Mouse (Mus musculus): ENCODE data around the gene Dvl2.

DNA sequence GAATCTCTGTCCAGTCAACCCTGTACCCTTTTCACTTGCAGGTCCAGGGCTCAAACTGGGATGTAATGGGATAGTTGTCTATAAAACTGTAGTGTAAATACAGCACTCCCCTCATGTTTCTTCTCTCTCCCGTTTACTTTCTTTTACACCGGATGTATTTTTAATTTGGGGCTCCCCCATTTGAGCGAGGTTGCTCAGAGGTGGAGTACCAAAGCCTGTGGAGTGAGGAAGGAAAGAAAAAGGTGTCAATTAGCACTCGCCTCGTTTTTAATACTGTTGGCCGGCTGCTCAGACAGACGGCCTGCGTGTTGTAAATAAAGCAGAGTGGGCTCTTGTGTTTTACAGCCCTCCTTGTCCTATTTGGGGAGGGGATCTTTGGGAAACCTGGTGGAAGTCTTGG lies 729 bp upstream of the Dvl2 start:
- TF ChIP-seq CHD2 (IDR thresholded peaks at IDR 0.05; ENCODE audit: low read depth, low read length) (no peak), ZNF384 (IDR thresholded peaks at IDR 0.05; ENCODE audit: low read depth, low read length) (no peak), ZC3H11A (IDR thresholded peaks at IDR 0.05; ENCODE audit: borderline replicate concordance, low read depth, low read length) (no peak), HCFC1 (IDR thresholded peaks at IDR 0.05; ENCODE audit: borderline replicate concordance, insufficient read depth, low read length) (no peak)

All from ES-E14 (cell line).